Mouse (Mus musculus) cerebellum, adult 2 months (tissue): ENCODE measurements around the gene Atp1a4.

Source experiments
- CTCF ChIP-seq: fragments of 200-500 bp; IDR thresholded peaks from 2 replicates; pipeline ENCODE4 v1.5.1; 2011; ENCODE audit warnings: low read depth, mild to moderate bottlenecking, control low read depth, low read length, moderate library complexity, borderline replicate concordance; ENCODE audit not compliant: insufficient read depth
- POLR2A ChIP-seq: fragments of 200-500 bp; IDR thresholded peaks from 2 replicates; pipeline ENCODE4 v1.6.1; 2011; ENCODE audit warnings: low read length, control low read depth, borderline replicate concordance; ENCODE audit not compliant: insufficient read depth

DNA sequence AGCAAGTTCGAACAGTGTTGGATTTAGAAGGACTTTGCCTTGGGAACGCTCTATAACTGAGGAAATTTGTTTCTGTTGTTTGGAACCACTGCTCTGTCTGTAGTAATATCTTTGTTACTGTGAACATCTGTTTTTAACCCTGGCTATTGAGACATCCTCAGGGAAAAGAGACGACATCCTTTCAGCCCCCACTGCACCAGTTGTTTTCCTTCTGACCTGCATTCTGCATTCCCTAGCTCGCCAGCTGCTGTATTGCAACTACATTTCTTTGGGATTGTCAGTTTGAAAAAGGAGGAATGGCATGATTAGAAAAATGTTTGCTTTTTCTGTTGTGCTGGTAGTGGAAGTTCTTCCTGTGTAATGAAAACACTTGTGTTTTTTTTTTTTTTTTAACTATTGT, 77.3 kb downstream of the Atp1a4 start:
- TF ChIP-seq CTCF: no peak
- TF ChIP-seq POLR2A: no peak
